Mouse (Mus musculus): ENCODE measurements around the gene Dazap2.

- TF ChIP-seq CTCF (IDR thresholded peaks at IDR 0.05; ENCODE audit: insufficient read depth, low read depth, low read length) = no peak
- TF ChIP-seq POLR2A (IDR thresholded peaks at IDR 0.05; ENCODE audit: insufficient read depth, low read depth, low read length) = no peak
Observed at GRCm38 (mm10) chr15:100655201-100655600, 40.1 kb downstream of the Dazap2 start.

Measured in olfactory bulb, adult 2 months (tissue).